Mouse (Mus musculus) erythroblast, adult 5-6 weeks (primary cell): Measurements from ENCODE around the gene Sva. TPM values are rescaled to one million over a fixed set of nuclear protein-coding genes. Genes with fewer than 3 reads are reported as not detected.

ENCODE experiments used
- ATAC-seq: replicated peaks from 2 replicates; pipeline ENCODE4 v1.8.0; 2016; ENCODE audit warnings: moderate number of reproducible peaks, mild to moderate bottlenecking, moderate TSS enrichment, inconsistent platforms; ENCODE audit not compliant: poor library complexity, low FRiP score, severe bottlenecking
- total RNA-seq, 2 experiments: library from RNA; stranded (forward) in 1 of 2; stranded (reverse) in 1 of 2; fragments of 150-400 nt in 1 of 2; fragments of 200-764, 138-1000 nt in 1 of 2; gene quantifications; 2 replicates each; pipeline versions ENCODE4 v1.2.3 to v1.2.4; 2015 to 2017; ENCODE audit warnings: low replicate concordance in 2 of 2

Sva gene
- total RNA-seq (2015; ENCODE audit: low replicate concordance) (not detected in 2 replicates), total RNA-seq (2017; ENCODE audit: low replicate concordance) (not detected in 2 replicates)

DNA sequence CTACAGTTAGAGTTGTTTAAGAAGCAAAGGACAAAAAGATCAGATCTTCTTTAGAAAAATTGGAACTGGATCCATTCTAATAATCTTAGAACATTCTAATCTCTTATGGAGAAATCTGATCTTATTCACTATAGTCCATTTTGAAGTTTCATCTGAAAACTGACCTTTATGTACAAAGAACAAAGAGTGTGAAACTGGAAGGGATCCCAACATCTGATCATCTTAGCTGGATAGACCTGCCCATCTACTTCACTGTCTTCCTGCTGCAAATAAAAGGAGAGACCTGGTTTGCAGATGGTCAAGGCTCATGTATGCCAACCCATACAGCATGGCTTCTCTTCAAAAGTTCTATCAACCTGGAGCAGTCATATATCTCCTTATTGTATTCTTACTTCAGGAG is at the start of gene Sva:
Gene Sva (plus strand): TSS at position 301 of the 400 bp plus-strand sequence.
- no peak for ATAC-seq

Other genes starting within 250 kb of the Sva start
- not detected in 2 replicates for gene Pip, start 190.9 kb upstream of the Sva start, total RNA-seq (2015; ENCODE audit: low replicate concordance)
- gene Pip, start 190.9 kb upstream of the Sva start, total RNA-seq (2017; ENCODE audit: low replicate concordance) = not detected in 2 replicates
- gene Sval2, start 185.4 kb upstream of the Sva start, total RNA-seq (2015; ENCODE audit: low replicate concordance) = not detected in 2 replicates
- not detected in 2 replicates for gene Sval2, start 185.4 kb upstream of the Sva start, total RNA-seq (2017; ENCODE audit: low replicate concordance)
- gene Sval1, start 86.8 kb upstream of the Sva start, total RNA-seq (2015; ENCODE audit: low replicate concordance) = not detected in 2 replicates
- not detected in 2 replicates for gene Sval1, start 86.8 kb upstream of the Sva start, total RNA-seq (2017; ENCODE audit: low replicate concordance)
- gene Sval3, start 70.3 kb upstream of the Sva start, total RNA-seq (2015; ENCODE audit: low replicate concordance) = not detected in 2 replicates
- not detected in 2 replicates for gene Sval3, start 70.3 kb upstream of the Sva start, total RNA-seq (2017; ENCODE audit: low replicate concordance)
- not detected in 2 replicates for gene Tas2r139, start 102.5 kb downstream of the Sva start, total RNA-seq (2015; ENCODE audit: low replicate concordance)
- not detected in 2 replicates for gene Tas2r139, start 102.5 kb downstream of the Sva start, total RNA-seq (2017; ENCODE audit: low replicate concordance)
- not detected in 2 replicates for gene Tas2r144, start 176.9 kb downstream of the Sva start, total RNA-seq (2015; ENCODE audit: low replicate concordance)
- gene Tas2r144, start 176.9 kb downstream of the Sva start, total RNA-seq (2017; ENCODE audit: low replicate concordance) = not detected in 2 replicates
- 8.4 TPM in 1 of 2 replicates, not detected in the other for gene Gstk1, start 207.5 kb downstream of the Sva start, total RNA-seq (2015; ENCODE audit: low replicate concordance)
- gene Gstk1, start 207.5 kb downstream of the Sva start, total RNA-seq (2017; ENCODE audit: low replicate concordance) = 2.0 TPM in 1 of 2 replicates, not detected in the other
- not detected in 2 replicates for gene Tmem139, start 223.6 kb downstream of the Sva start, total RNA-seq (2015; ENCODE audit: low replicate concordance)
- gene Tmem139, start 223.6 kb downstream of the Sva start, total RNA-seq (2017; ENCODE audit: low replicate concordance) = not detected in 2 replicates
- gene Casp2, start 226.6 kb downstream of the Sva start, total RNA-seq (2015; ENCODE audit: low replicate concordance) = 22.4 and 26.7 TPM in 2 replicates
- 32.1 and 38.9 TPM in 2 replicates for gene Casp2, start 226.6 kb downstream of the Sva start, total RNA-seq (2017; ENCODE audit: low replicate concordance)
- not detected in 2 replicates for gene Clcn1, start 248.3 kb downstream of the Sva start, total RNA-seq (2015; ENCODE audit: low replicate concordance)
- gene Clcn1, start 248.3 kb downstream of the Sva start, total RNA-seq (2017; ENCODE audit: low replicate concordance) = 2.0 and 8.5 TPM in 2 replicates